Mouse (Mus musculus): ENCODE measurements at regions not wholly inside any gene's neighbourhood (a gene's known extent, or its start where the extent isn't known, plus 50 kb on each side); places are given as distances from the start of the nearest gene placed in this dataset.

GRCm38 (mm10) chr7:113151499-113151898 lies 55.8 kb upstream of the Arntl start:
- Histone ChIP-seq H3K79me2 (ENCODE audit: control insufficient read depth, insufficient read depth) (no peaks in the 10 kb centered on the region), H3K27me3 (ENCODE audit: control insufficient read depth, insufficient read depth, insufficient read length) (no peaks in the 10 kb centered on the region), H3K36me3 (ENCODE audit: control insufficient read depth, insufficient read depth) (no peaks in the 10 kb centered on the region), H3ac (ENCODE audit: control insufficient read depth, insufficient read length) (no peak overlapping the region), H3K4me2 (ENCODE audit: low read depth) (peak overlapping the region; percentile 71), H3K4me3 (no peak overlapping the region)
- no peak for TF ChIP-seq TCF3 (IDR thresholded peaks at IDR 0.05; ENCODE audit: insufficient read length, low read depth)
- no peak for TF ChIP-seq MAX (IDR thresholded peaks at IDR 0.05; ENCODE audit: low read depth)
- peak; percentile 30 for TF ChIP-seq POLR2A (IDR thresholded peaks at IDR 0.05; ENCODE audit: insufficient read length, low read depth)
- no peak for TF ChIP-seq USF1 (IDR thresholded peaks at IDR 0.05; ENCODE audit: low read depth)

DNA sequence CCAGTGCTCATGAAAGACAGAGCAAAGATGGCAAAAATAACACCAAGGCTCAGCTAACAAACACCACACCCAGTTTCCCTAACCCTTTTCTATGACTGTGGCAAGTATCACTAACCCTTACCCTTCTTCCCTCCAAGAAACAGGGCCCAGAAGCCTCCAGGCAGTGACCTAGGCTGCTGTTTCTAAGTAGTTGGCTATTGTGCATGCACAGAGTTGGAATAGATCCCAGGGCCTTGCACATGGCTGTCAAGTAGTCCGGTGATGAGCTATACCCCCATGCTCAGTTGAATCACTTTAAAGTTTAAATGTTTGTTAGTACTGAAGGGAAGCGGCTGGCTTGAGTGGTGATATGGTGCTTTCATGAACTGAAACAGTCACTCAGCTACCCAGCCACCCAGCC lies 53.9 kb upstream of the Arntl start:
- no peaks in the 10 kb centered on the region for H3K79me2 ChIP-seq (ENCODE audit: control insufficient read depth, insufficient read depth)
- no peak overlapping the region for H3ac ChIP-seq (ENCODE audit: control insufficient read depth, insufficient read length)
- H3K4me3 ChIP-seq, result no peak overlapping the region
- H3K27me3 ChIP-seq (ENCODE audit: control insufficient read depth, insufficient read depth, insufficient read length), result no peaks in the 10 kb centered on the region
- H3K4me2 ChIP-seq (ENCODE audit: low read depth), result no peak overlapping the region
- TF ChIP-seq REST (IDR thresholded peaks at IDR 0.05; ENCODE audit: insufficient read depth, insufficient read length) (no peak), MYOG (IDR thresholded peaks at IDR 0.05; ENCODE audit: control insufficient read depth in 1 of 3, insufficient read depth in 1 of 3, insufficient read length in 2 of 3, low read depth in 2 of 3) (no peak), SRF (IDR thresholded peaks at IDR 0.05; ENCODE audit: control insufficient read depth, insufficient read length, low read depth) (no peak), USF1 (IDR thresholded peaks at IDR 0.05; ENCODE audit: low read depth) (no peak), POLR2AphosphoS2 (IDR thresholded peaks at IDR 0.05; ENCODE audit: insufficient read length, low read depth) (no peak), CEBPB (IDR thresholded peaks at IDR 0.05; ENCODE audit: insufficient read depth, poor library complexity, severe bottlenecking) (no peak), POLR2A (IDR thresholded peaks at IDR 0.05; ENCODE audit: insufficient read length, low read depth) (no peak), TCF12 (IDR thresholded peaks at IDR 0.05; ENCODE audit: insufficient read depth, poor library complexity, severe bottlenecking) (no peak)
- H3K36me3 ChIP-seq (ENCODE audit: control insufficient read depth, insufficient read depth), result no peaks in the 10 kb centered on the region

DNA sequence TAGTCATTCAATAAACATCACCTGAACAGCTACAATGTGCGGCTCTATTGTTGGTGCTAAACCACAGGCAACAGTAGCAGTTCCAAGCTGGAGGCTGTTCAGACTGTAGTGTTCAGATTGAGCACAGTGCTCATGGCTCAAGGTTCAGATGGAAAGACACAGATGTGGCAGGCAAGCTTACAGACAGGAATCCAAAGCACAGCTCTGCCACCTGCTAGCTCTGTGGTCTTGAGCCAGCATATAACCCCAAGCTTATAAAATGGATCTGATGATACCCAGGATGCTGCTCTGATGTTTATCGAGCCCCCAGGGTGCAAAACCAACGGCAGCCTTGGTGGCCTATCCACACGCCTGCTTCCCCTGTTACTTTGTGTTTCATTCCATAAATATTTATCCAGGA lies 53.2 kb upstream of the Arntl start:
- H3K4me2 ChIP-seq (ENCODE audit: low read depth), result no peak overlapping the region
- no peaks in the 10 kb centered on the region for H3K27me3 ChIP-seq (ENCODE audit: control insufficient read depth, insufficient read depth, insufficient read length)
- H3K36me3 ChIP-seq (ENCODE audit: control insufficient read depth, insufficient read depth), result no peaks in the 10 kb centered on the region
- no peaks in the 10 kb centered on the region for H3K79me2 ChIP-seq (ENCODE audit: control insufficient read depth, insufficient read depth)
- H3K4me3 ChIP-seq, result no peak overlapping the region
- H3ac ChIP-seq (ENCODE audit: control insufficient read depth, insufficient read length), result no peak overlapping the region
- TF ChIP-seq POLR2AphosphoS2 (IDR thresholded peaks at IDR 0.05; ENCODE audit: insufficient read length, low read depth), result no peak
- no peak for TF ChIP-seq TCF12 (IDR thresholded peaks at IDR 0.05; ENCODE audit: insufficient read depth, poor library complexity, severe bottlenecking)
- no peak for TF ChIP-seq USF1 (IDR thresholded peaks at IDR 0.05; ENCODE audit: low read depth)
- TF ChIP-seq POLR2A (IDR thresholded peaks at IDR 0.05; ENCODE audit: insufficient read length, low read depth), result no peak
- peak in 2 of 3 experiments; percentile 75 to 87 for TF ChIP-seq MYOD1 (IDR thresholded peaks at IDR 0.05; ENCODE audit: control insufficient read depth in 1 of 3, insufficient read length in 2 of 3, low read depth in 2 of 3)
- no peak for TF ChIP-seq CEBPB (IDR thresholded peaks at IDR 0.05; ENCODE audit: insufficient read depth, poor library complexity, severe bottlenecking)
- TF ChIP-seq MAX (IDR thresholded peaks at IDR 0.05; ENCODE audit: low read depth), result no peak
- no peak for TF ChIP-seq REST (IDR thresholded peaks at IDR 0.05; ENCODE audit: insufficient read depth, insufficient read length)

- Histone ChIP-seq H3K79me2 (ENCODE audit: control insufficient read depth, insufficient read depth) (no peaks in the 10 kb centered on the region), H3K4me2 (ENCODE audit: low read depth) (no peak overlapping the region), H3K27me3 (ENCODE audit: control insufficient read depth, insufficient read depth, insufficient read length) (no peaks in the 10 kb centered on the region), H3K36me3 (ENCODE audit: control insufficient read depth, insufficient read depth) (no peaks in the 10 kb centered on the region), H3ac (ENCODE audit: control insufficient read depth, insufficient read length) (no peak overlapping the region), H3K4me3 (no peak overlapping the region)
- TF ChIP-seq MAX (IDR thresholded peaks at IDR 0.05; ENCODE audit: low read depth) (no peak), REST (IDR thresholded peaks at IDR 0.05; ENCODE audit: insufficient read depth, insufficient read length) (no peak), E2F4 (IDR thresholded peaks at IDR 0.05; ENCODE audit: insufficient read depth) (no peak), TCF12 (IDR thresholded peaks at IDR 0.05; ENCODE audit: insufficient read depth, poor library complexity, severe bottlenecking) (no peak)
These were observed 50.9 kb upstream of the Arntl start for GRCm38 (mm10) chr7:113156366-113156765.

- no peaks in the 10 kb centered on the region for H3K36me3 ChIP-seq (ENCODE audit: control insufficient read depth, insufficient read depth)
- no peak for TF ChIP-seq POLR2A (IDR thresholded peaks at IDR 0.05; ENCODE audit: insufficient read length, low read depth)
- no peak for TF ChIP-seq E2F4 (IDR thresholded peaks at IDR 0.05; ENCODE audit: insufficient read depth)
- TF ChIP-seq USF1 (IDR thresholded peaks at IDR 0.05; ENCODE audit: low read depth), result no peak
- no peak for TF ChIP-seq MYOG (IDR thresholded peaks at IDR 0.05; ENCODE audit: control insufficient read depth in 1 of 3, insufficient read depth in 1 of 3, insufficient read length in 2 of 3, low read depth in 2 of 3)
- no peak for TF ChIP-seq SRF (IDR thresholded peaks at IDR 0.05; ENCODE audit: control insufficient read depth, insufficient read length, low read depth)
- no peak for TF ChIP-seq POLR2AphosphoS2 (IDR thresholded peaks at IDR 0.05; ENCODE audit: insufficient read length, low read depth)
- TF ChIP-seq TCF12 (IDR thresholded peaks at IDR 0.05; ENCODE audit: insufficient read depth, poor library complexity, severe bottlenecking), result no peak
- TF ChIP-seq TCF3 (IDR thresholded peaks at IDR 0.05; ENCODE audit: insufficient read length, low read depth), result no peak
- H3ac ChIP-seq (ENCODE audit: control insufficient read depth, insufficient read length), result no peak overlapping the region
- no peak overlapping the region for H3K4me3 ChIP-seq
- H3K79me2 ChIP-seq (ENCODE audit: control insufficient read depth, insufficient read depth), result no peaks in the 10 kb centered on the region
- no peak overlapping the region for H3K4me2 ChIP-seq (ENCODE audit: low read depth)
- H3K27me3 ChIP-seq (ENCODE audit: control insufficient read depth, insufficient read depth, insufficient read length), result no peaks in the 10 kb centered on the region
These were observed 50.2 kb upstream of the Arntl start for GRCm38 (mm10) chr7:113156861-113157747.
